Mouse (Mus musculus) erythroblast, adult 5-6 weeks (primary cell): ENCODE results near the gene Sel1l. TPM values are rescaled to one million over a fixed set of nuclear protein-coding genes. Genes with fewer than 3 reads are reported as not detected.

Source experiments
- ATAC-seq: replicated peaks from 2 replicates; pipeline ENCODE4 v1.8.0; 2016; ENCODE audit warnings: moderate number of reproducible peaks, mild to moderate bottlenecking, moderate TSS enrichment, inconsistent platforms; ENCODE audit not compliant: poor library complexity, low FRiP score, severe bottlenecking
- total RNA-seq, 2 experiments: library from RNA; stranded (forward) in 1 of 2; stranded (reverse) in 1 of 2; fragments of 150-400 nt in 1 of 2; fragments of 200-764, 138-1000 nt in 1 of 2; gene quantifications; 2 replicates each; pipeline versions ENCODE4 v1.2.3 to v1.2.4; 2015 to 2017; ENCODE audit warnings: low replicate concordance in 2 of 2

Sel1l gene
- total RNA-seq, 2 experiments from 2014 or later, result 13.6 to 19.0 TPM

- no peak for ATAC-seq
Observed at GRCm38 (mm10) chr12:91786355-91786754, 62.6 kb downstream of the Sel1l start.

- ATAC-seq, result no peak
Observed at GRCm38 (mm10) chr12:91781432-91781831, 67.5 kb downstream of the Sel1l start.

- no peak for ATAC-seq
Observed at GRCm38 (mm10) chr12:91780531-91780930, 68.4 kb downstream of the Sel1l start.

GRCm38 (mm10) chr12:91779004-91779365, 70.0 kb downstream of the Sel1l start:
- ATAC-seq, result 0 out of 2 replicates have a peak, but pooled peaks have one; percentile 64

- no peak for ATAC-seq
Observed at GRCm38 (mm10) chr12:91778211-91779003, 70.5 kb downstream of the Sel1l start.

GRCm38 (mm10) chr12:91776342-91776741, 72.6 kb downstream of the Sel1l start:
- no peak for ATAC-seq

GRCm38 (mm10) chr12:91774811-91775284, 74.1 kb downstream of the Sel1l start:
- ATAC-seq, result no peak

- ATAC-seq, result no peak
Observed at GRCm38 (mm10) chr12:91768871-91769270, 80.1 kb downstream of the Sel1l start.

- no peak for ATAC-seq
Observed at GRCm38 (mm10) chr12:91768176-91768575, 80.8 kb downstream of the Sel1l start.

GRCm38 (mm10) chr12:91766338-91767107, 82.4 kb downstream of the Sel1l start:
- no peak for ATAC-seq

- no peak for ATAC-seq
Observed at GRCm38 (mm10) chr12:91765504-91765903, 83.5 kb downstream of the Sel1l start.

- ATAC-seq, result no peak
Observed at GRCm38 (mm10) chr12:91765054-91765453, 83.9 kb downstream of the Sel1l start.

GRCm38 (mm10) chr12:91764471-91764870, 84.5 kb downstream of the Sel1l start:
- ATAC-seq, result no peak

GRCm38 (mm10) chr12:91759836-91760235, 89.1 kb downstream of the Sel1l start:
- no peak for ATAC-seq

- no peak for ATAC-seq
Observed at GRCm38 (mm10) chr12:91757854-91758562, 90.9 kb downstream of the Sel1l start.

- no peak for ATAC-seq
Observed at GRCm38 (mm10) chr12:91756562-91757166, 92.3 kb downstream of the Sel1l start.
